Mouse (Mus musculus): ENCODE measurements around the gene Gmcl1.

DNA sequence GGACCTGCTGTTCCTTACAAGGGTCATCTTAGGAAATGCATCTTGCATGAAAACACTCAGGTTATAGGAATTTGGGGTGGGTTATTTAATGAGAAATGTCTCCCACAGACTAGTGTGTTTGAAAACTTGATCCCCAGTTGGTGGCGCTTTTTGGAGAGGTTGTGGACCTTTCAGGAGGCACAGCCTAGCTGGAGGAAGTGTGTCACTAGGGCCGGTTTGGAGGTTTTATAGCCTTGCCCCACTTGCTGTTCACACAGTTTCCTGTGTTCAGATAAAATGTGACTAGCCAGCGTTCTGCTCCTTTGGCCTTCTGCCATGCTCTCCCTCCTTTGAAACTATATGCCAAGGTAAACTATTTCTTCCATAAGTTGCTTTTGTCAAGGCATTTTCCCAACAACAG is 7.5 kb upstream of the Gmcl1 start:
- TF ChIP-seq CTCF (IDR thresholded peaks at IDR 0.05; ENCODE audit: low read depth, low read length) (no peak), GATA1 (IDR thresholded peaks at IDR 0.05; ENCODE audit: borderline replicate concordance, low read length) (no peak), POLR2AphosphoS5 (IDR thresholded peaks at IDR 0.05; ENCODE audit: insufficient replicate concordance, low read depth, low read length) (no peak)
